Mouse (Mus musculus): ENCODE results near the gene Ak4.

- no peak for TF ChIP-seq POLR2A (IDR thresholded peaks at IDR 0.05; ENCODE audit: low read depth, low read length)
- no peak for TF ChIP-seq CTCF (conservative IDR thresholded peaks at IDR 0.05; ENCODE audit: insufficient read depth, insufficient read length, low read depth, low read length)
Observed at GRCm38 (mm10) chr4:101424495-101424894, 5.4 kb downstream of the Ak4 start.
